Mouse (Mus musculus): ENCODE results near the gene Obscn.

- TF ChIP-seq POLR2A (IDR thresholded peaks at IDR 0.05; ENCODE audit: borderline replicate concordance, control insufficient read depth, low read depth, low read length) = no peak
- TF ChIP-seq CTCF (IDR thresholded peaks at IDR 0.05; ENCODE audit: control insufficient read depth, insufficient read depth, low read length) = no peak
Measured at GRCm38 (mm10) chr11:58989166-58989565, 147.0 kb downstream of the Obscn start.
